Mouse (Mus musculus): ENCODE data around the gene Foxk1.

DNA sequence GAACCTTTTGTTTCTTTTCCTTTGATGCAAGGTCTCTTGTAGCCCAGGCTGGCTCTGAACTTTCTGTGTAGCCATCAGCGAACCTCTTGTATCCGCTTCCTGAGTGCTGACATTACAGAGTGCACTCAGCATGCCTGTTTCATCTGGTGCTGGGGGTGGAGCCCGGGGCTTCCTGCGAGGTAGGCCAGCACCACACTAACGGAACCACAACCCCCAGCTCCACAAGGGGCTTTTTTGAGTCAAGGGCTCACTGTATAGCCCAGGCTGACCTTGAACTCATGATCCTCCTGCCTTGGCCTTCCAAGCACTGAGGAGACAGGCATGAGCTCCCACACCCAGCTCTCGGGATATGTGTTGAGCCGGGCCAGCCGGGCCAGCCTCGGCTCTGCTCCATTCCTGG, 49.5 kb downstream of the Foxk1 start:
- TF ChIP-seq CTCF (IDR thresholded peaks at IDR 0.05; ENCODE audit: control insufficient read depth, insufficient read depth, insufficient read length) (no peak), MAX (IDR thresholded peaks at IDR 0.05) (no peak)
